Mouse (Mus musculus): ENCODE data around the gene Barhl2.

Barhl2 gene

GRCm38 (mm10) chr5:106455984-106456383, 2.0 kb downstream of the Barhl2 start:
- in situ Hi-C loops (cut with MboI, MseI): loop anchor here in 1 of 2 experiments (25.0 kb wide), 1 partner anchor 881 kb away; the partner anchor contains the start of gene Brdt

DNA sequence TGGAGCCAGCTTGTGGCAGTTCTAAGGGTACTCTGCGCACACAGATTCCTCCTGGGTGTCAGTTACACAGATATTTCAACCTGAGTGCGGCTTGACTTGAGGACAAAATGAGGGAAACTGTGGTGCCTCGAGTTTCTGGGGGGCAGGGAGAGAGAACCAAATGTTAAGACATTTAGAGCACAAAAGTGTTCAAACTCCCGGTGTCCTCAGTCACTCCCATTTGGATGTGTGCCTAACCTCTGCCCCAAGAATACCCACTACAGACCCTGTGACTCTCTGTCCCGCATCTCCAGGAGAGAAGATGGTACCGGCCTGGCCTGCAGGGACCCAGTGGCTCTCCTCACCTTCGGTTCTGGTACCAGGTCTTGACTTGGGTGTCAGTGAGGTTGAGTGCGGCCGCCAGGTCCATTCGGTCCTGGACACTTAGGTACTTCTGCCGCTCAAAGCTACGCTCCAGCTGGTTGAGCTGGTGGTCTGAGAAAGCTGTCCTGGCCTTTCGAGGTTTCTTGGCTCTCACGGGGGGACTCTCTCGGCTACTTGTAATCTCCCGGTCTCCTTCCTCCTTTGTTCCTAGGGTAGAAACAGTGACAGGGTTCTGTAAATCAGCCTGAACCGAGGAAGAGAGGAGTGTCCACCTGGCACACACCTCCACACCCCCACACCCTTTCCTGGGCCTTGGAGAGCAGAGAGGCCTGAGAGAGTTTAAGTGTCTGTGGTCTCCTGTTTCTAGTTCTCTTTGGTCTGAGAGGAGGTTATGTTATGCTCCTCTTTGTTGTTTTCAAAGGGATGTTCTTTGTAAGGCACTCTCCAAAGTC, 2.7 kb downstream of the Barhl2 start:
- in situ Hi-C loops (cut with MboI, MseI): loop anchor here in 1 of 2 experiments (25.0 kb wide), 1 partner anchor 882 kb away; the partner anchor contains the start of gene Brdt

DNA sequence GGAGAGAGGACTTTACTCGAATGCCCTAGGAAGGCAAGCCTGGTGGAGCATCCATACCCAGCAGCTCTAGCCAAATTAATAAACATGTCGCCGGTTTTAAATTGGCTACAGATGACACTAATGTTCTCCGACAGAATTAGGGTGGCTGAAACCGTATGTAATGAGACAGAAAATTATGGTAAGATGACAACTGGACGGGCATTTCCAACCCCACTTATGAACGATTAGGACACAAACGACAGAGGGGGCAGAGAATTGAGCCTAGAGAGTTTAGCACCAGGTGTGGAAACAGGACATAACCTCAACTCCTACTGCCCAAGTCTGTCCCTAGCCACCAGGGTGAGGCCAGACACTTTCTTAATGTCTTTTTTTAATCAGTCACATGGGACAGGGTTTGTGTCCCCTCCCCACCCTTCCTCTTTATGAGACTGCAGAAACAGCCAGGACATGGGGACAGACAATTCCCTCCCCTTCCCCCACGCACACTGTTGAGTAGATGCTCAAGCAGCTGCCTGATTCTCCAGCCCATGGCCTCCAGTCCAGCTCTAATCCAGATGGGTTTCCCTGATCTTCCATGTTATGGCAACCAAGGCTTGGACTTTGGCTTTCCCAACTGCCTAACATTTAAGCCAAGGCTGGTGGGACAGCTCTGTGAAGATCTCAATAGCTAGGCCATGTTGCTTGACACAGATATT, 3.4 kb downstream of the Barhl2 start:
- in situ Hi-C loops (cut with MboI, MseI): loop anchor here in 1 of 2 experiments (25.0 kb wide), 1 partner anchor 883 kb away; the partner anchor contains the start of gene Brdt

GRCm38 (mm10) chr5:106453886-106454321, 4.1 kb downstream of the Barhl2 start:
- in situ Hi-C loops (cut with MboI, MseI): loop anchor here in 1 of 2 experiments (25.0 kb wide), 1 partner anchor 883 kb away; the partner anchor contains the start of gene Brdt

GRCm38 (mm10) chr5:106453181-106453885, 4.6 kb downstream of the Barhl2 start:
- in situ Hi-C loops (cut with MboI, MseI): loop anchor here in 1 of 2 experiments (25.0 kb wide), 1 partner anchor 884 kb away; the partner anchor contains the start of gene Brdt

DNA sequence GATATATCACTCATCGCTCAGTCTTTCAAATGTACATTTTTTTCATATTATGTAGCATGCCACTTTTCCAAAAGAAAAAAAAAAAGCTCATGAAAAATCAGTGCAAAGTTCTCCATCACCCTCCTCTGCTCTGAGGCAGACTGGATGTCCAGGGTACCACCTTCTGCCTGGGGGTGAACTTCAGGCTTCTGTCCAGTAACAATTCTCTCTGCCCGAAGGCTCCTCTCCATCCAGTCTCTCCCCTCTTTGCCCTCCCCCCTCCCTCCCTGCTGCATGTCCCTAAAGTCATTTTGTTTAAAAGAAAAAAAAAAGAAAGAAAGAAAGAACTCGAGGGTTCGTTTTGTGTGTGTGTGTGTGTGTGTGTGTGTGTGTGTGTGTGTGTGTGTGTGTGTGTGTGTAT, 5.3 kb downstream of the Barhl2 start:
- in situ Hi-C loops (cut with MboI, MseI): loop anchor here in 1 of 2 experiments (25.0 kb wide), 1 partner anchor 885 kb away; the partner anchor contains the start of gene Brdt

- in situ Hi-C loops (cut with MboI, MseI): loop anchor here in 1 of 2 experiments (25.0 kb wide), 1 partner anchor 885 kb away; the partner anchor contains the start of gene Brdt
Observed at GRCm38 (mm10) chr5:106451681-106452440, 6.1 kb downstream of the Barhl2 start.

- in situ Hi-C loops (cut with MboI, MseI): loop anchor here in 1 of 2 experiments (25.0 kb wide), 1 partner anchor 887 kb away; the partner anchor contains the start of gene Brdt
Observed at GRCm38 (mm10) chr5:106450426-106451160, 7.4 kb downstream of the Barhl2 start.

DNA sequence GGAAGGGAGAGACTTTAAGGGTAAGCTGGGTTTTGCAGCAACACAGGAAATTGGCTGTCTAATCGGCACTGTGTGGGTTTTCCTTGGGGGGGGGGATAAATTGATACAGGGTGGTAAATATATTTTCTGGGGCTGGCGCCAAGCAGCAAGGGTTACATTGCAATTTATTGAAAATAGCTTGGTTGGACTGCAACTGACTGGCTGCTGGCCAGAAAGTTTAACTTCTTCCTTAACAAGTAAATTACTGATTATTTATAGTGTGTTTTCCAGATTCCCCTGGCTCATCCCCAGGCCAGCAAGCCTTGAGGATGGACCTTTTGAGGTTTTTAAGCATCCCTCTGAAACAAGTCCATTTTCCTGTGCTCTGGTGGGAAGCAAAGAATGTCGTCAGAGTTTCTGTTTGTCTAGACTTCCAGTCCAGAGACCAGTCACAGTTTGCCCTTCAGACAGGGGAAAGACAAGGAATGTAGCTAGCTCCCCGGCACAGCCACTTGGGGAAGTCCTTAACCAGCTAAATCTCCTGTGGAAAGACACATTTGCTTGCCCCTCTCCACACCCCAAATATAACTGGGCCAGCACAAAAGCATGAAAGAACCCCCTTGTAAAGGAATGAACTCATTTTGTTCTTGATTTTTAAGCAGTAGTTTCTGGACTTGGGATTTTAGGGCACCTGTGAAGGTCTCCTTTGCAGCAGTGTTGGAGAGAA, 8.1 kb downstream of the Barhl2 start:
- in situ Hi-C loops (cut with MboI, MseI): loop anchor here (25.0 kb wide), 2 partner anchors 887 to 1412 kb away; partner anchors contain the start of gene Brdt (in 1 of the 2)

DNA sequence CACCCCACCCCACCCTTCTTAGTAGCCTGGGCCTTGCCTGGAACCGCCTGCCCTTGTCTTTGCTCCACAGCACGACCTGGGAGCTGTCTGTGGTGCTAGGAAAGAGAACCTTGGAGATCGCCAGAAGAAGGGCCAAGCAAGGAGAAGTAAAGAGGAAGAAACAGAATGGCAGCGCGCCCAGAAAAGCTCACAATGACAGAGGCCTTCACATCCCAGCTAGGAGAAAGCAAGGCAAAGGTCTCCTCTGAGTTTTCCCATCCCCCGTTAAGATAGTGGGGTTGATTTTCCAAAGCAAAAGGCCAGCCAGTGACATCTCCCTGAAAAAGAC, 9.2 kb downstream of the Barhl2 start:
- in situ Hi-C loops (cut with MboI, MseI): loop anchor here in 1 of 2 experiments (25.0 kb wide), 1 partner anchor 1414 kb away; no protein-coding TSS in a partner anchor

GRCm38 (mm10) chr5:106447951-106448797, 9.8 kb downstream of the Barhl2 start:
- in situ Hi-C loops (cut with MboI, MseI): loop anchor here in 1 of 2 experiments (25.0 kb wide), 1 partner anchor 1414 kb away; no protein-coding TSS in a partner anchor

DNA sequence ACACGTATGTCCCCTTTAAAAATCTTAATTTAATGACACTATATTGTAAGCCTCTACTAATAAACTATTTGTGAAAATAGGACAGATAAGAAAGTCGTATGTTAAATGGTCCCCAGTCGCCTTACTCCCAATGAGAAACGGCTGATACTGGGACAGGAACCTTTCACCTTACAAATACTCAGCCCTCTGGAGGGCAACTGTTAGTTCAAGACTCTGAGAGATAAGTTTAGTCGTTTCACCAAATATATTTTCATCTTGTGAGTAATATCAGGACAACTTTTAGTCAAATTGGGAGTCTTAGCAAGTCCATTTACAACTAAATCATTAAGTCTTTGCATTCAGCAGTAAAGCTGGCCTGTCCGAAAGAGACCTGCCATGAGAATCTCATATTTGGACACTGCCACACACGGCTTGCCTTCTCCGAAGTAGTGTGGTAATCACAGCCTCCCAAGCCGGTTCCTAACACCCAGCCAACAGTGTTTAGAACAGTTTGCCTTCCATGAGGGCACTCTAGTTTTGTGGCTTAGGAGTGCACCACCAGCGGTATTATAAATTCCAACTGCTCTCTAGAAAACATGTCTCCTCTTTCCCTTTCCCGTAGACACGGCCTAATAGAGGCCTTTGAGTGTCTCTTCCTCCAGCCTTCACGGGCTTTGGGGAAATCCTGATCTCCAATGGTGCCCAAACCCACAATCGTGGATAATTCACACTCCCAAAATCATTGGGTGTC, 10.7 kb downstream of the Barhl2 start:
- in situ Hi-C loops (cut with MboI, MseI): loop anchor here in 1 of 2 experiments (25.0 kb wide), 1 partner anchor 1415 kb away; no protein-coding TSS in a partner anchor

DNA sequence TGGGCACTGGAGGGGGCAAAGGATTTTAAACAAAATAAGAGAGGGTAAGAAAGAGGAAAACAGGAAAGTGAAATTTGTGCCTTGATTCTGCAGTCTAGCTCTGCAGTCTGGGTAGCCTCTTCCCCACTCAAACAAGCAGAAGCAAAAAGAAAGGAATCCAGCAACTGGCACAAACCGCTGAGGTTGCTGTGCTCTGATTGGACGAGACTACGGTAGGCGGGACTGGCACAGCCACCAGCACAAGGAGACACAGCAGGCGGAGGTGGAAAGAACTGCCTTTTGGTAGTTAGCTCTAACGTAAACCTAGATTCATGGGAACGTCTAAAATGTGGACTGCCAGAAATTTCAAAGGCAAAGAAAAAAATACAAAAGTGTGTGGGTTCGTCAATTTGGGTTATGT, 11.4 kb downstream of the Barhl2 start:
- in situ Hi-C loops (cut with MboI, MseI): loop anchor here in 1 of 2 experiments (25.0 kb wide), 1 partner anchor 1416 kb away; no protein-coding TSS in a partner anchor

DNA sequence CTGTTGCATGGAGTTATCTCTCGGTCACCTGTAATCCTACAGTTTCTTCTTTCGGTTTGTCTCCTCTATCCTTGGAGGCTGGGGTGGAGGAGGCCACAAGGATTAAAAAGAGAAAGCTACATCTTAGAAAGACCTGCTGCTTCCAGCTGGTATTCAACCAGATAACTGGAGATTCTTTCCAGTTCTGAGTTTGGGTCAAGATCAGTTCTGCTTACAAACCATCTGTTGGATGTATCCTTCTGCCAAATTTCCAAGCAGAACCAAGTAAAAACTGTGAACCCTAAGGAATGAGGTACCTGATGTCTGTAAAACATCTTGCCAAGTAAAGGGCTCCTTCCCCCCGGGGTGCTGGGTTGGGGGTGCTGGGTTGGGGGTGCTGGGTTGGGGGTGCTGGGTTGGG, 12.3 kb downstream of the Barhl2 start:
- in situ Hi-C loops (cut with MboI, MseI): loop anchor here in 1 of 2 experiments (25.0 kb wide), 1 partner anchor 1417 kb away; no protein-coding TSS in a partner anchor

DNA sequence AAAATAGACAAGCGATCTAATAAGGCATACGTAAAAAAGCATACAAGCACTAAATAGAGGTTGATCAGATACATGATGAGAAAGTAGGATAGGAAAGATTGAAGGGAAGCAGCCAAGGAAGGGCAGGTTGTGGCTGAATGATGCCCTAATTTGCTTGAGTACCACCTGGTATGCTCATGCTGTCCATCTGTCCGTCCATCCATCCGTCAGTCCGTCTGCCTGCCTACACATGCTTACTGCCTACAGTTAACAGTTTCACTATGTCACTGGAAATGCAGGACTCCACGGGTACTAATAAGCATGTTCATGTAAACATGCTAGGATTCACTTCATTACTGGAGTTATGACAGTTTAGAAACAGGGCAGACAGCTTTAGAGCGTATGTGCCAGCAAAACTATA, 19.1 kb downstream of the Barhl2 start:
- in situ Hi-C loops (cut with MboI, MseI): loop anchor here in 1 of 2 experiments (25.0 kb wide), 1 partner anchor 1423 kb away; no protein-coding TSS in a partner anchor

DNA sequence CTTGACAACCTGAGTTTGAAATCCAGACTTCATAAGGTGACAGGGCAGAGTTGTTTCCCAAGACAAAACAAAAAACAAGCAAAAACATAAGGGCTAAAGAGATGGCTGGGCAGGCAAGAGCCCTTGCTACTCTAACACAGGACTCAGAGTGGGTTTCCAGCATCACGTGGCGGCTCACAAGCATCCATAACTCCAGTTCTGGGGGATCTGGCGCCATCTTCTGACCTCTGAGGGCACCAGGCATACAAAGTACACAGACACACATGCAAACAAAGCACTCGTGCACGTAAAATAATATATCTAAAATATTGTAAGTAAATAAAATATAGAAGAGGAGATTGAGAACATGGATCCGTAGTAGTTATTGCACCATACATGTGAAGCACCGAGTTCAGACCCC, 31.9 kb downstream of the Barhl2 start:
- in situ Hi-C loops (cut with MboI, MseI): loop anchor here in 1 of 2 experiments (25.0 kb wide), 1 partner anchor 1436 kb away; no protein-coding TSS in a partner anchor

GRCm38 (mm10) chr5:106420871-106421270, 37.1 kb downstream of the Barhl2 start:
- in situ Hi-C loops (cut with MboI, MseI): no loop called here

Data from T-helper 17 cell (primary cell).